Mouse (Mus musculus) limb, embryonic 15.5 days (tissue): ENCODE results near the gene Hand2. TPM values are rescaled to one million over a fixed set of nuclear protein-coding genes. Genes with fewer than 3 reads are reported as not detected.

Source experiments
- ATAC-seq: fragments of 200-750 bp; cut with Nextera tagmentation; 2 replicates; pipeline ENCODE4 v1.8.0; 2017; ENCODE audit warnings: low read depth, moderate TSS enrichment; ENCODE audit not compliant: insufficient number of reproducible peaks, low FRiP score, low TSS enrichment
- H3K27ac ChIP-seq: fragments of 300-500 bp; sonication (generic); 2 replicates; pipeline ENCODE4 v1.5.1; 2015; ENCODE audit warnings: moderate library complexity, mild to moderate bottlenecking, inconsistent platforms
- H3K27me3 ChIP-seq: fragments of 300-500 bp; sonication (generic); 2 replicates; pipeline ENCODE4 v1.6.1; 2015; ENCODE audit warnings: inconsistent platforms
- H3K36me3 ChIP-seq: fragments of 300-500 bp; sonication (generic); 2 replicates; pipeline ENCODE4 v1.6.1; 2015; ENCODE audit warnings: inconsistent platforms
- H3K4me1 ChIP-seq: fragments of 300-500 bp; sonication (generic); 2 replicates; pipeline ENCODE4 v1.6.1; 2015; ENCODE audit warnings: inconsistent platforms
- H3K4me2 ChIP-seq: fragments of 300-500 bp; sonication (generic); 2 replicates; pipeline ENCODE4 v1.6.1; 2015; ENCODE audit warnings: mild to moderate bottlenecking, inconsistent platforms
- H3K4me3 ChIP-seq: fragments of 300-500 bp; sonication (generic); 2 replicates; pipeline ENCODE4 v1.5.1; 2015; ENCODE audit warnings: mild to moderate bottlenecking, inconsistent platforms
- H3K9ac ChIP-seq: fragments of 300-500 bp; sonication (generic); 2 replicates; pipeline ENCODE4 v1.6.1; 2015; ENCODE audit warnings: inconsistent platforms
- H3K9me3 ChIP-seq: fragments of 300-500 bp; sonication (generic); 2 replicates; pipeline ENCODE4 v1.6.1; 2016; ENCODE audit warnings: inconsistent platforms
- WGBS: fragments of 180-500 bp; shearing (Covaris S2); methylation state at CpG from one replicate; pipeline ENCODE4 v1.1.7; 2015; 5-methylcytosine and 5-hydroxymethylcytosine counted together
- polyA plus RNA-seq: library from polyadenylated mRNA; unstranded; fragments of >200 nt; fragmentation: Nextera tagmentation; extraction: Ambion mirVana; gene quantifications from 2 replicates; pipeline ENCODE4 v1.2.1, GENCODE M21; 2015

Gene Hand2
- polyA plus RNA-seq = 5.0 and 6.6 TPM in 2 replicates

GRCm38 (mm10) chr8:57320851-57321743 is at the start of gene Hand2:
TSS of gene Hand2 (plus strand) at chr8:57320983.
- under 1% methylated on average over 62 of the region's 83 CpGs for WGBS
- peak; percentile 77 for ATAC-seq

GRCm38 (mm10) chr8:57273055-57273454 is 47.7 kb upstream of the Hand2 start:
- 69% methylated on average over 3 of the region's 3 CpGs for WGBS
- Histone ChIP-seq H3K4me1 (no peaks in the 10 kb centered on the region), H3K9me3 (no peaks in the 10 kb centered on the region), H3K9ac (no peak overlapping the region), H3K36me3 (no peaks in the 10 kb centered on the region), H3K27ac (no peak overlapping the region), H3K4me2 (no peak overlapping the region), H3K4me3 (no peak overlapping the region), H3K27me3 (no peaks in the 10 kb centered on the region)
- ATAC-seq = no peak

More at GRCm38 (mm10) chr8:57320851-57321743, at the start of gene Hand2:
- Histone ChIP-seq H3K4me2 (peak within 1 kb of the TSS; percentile 69), H3K9ac (peak within 1 kb of the TSS; percentile 84), H3K27ac (peak within 1 kb of the TSS; percentile 90), H3K9me3 (no peaks in the 10 kb centered on the region), H3K4me3 (peak within 1 kb of the TSS; percentile 59), H3K27me3 (peaks cover 57% of the 10 kb centered on the region), H3K36me3 (no peaks in the 10 kb centered on the region), H3K4me1 (peaks cover 18% of the 10 kb centered on the region)

- H3K9me3 ChIP-seq = no peaks in the 10 kb centered on the region
- WGBS = 47% methylated on average over 4 of the region's 4 CpGs
- H3K4me2 ChIP-seq = no peak overlapping the region
- H3K4me1 ChIP-seq = no peaks in the 10 kb centered on the region
- H3K9ac ChIP-seq = no peak overlapping the region
- no peaks in the 10 kb centered on the region for H3K36me3 ChIP-seq
- H3K27me3 ChIP-seq = no peaks in the 10 kb centered on the region
- no peak overlapping the region for H3K4me3 ChIP-seq
- no peak overlapping the region for H3K27ac ChIP-seq
- ATAC-seq = no peak
These were observed 27.3 kb upstream of the Hand2 start for GRCm38 (mm10) chr8:57293441-57293840.

- 0 out of 2 replicates have a peak, but pooled peaks cover 4% of the 10 kb centered on the region for H3K27me3 ChIP-seq
- H3K36me3 ChIP-seq = no peaks in the 10 kb centered on the region
- no peak overlapping the region for H3K9ac ChIP-seq
- no peaks in the 10 kb centered on the region for H3K4me1 ChIP-seq
- ATAC-seq = no peak
- H3K4me3 ChIP-seq = no peak overlapping the region
- WGBS = 57% methylated on average over 1 of the region's 1 CpGs
- H3K9me3 ChIP-seq = no peaks in the 10 kb centered on the region
- H3K4me2 ChIP-seq = no peak overlapping the region
- H3K27ac ChIP-seq = no peak overlapping the region
These were observed 17.3 kb upstream of the Hand2 start for GRCm38 (mm10) chr8:57303513-57303912.

- H3K27me3 ChIP-seq = 0 out of 2 replicates have a peak, but pooled peaks cover 4% of the 10 kb centered on the region
- 64% methylated on average over 11 of the region's 11 CpGs for WGBS
- no peaks in the 10 kb centered on the region for H3K36me3 ChIP-seq
- no peak for ATAC-seq
- H3K4me2 ChIP-seq = no peak overlapping the region
- no peak overlapping the region for H3K27ac ChIP-seq
- no peak overlapping the region for H3K9ac ChIP-seq
- H3K9me3 ChIP-seq = no peaks in the 10 kb centered on the region
- H3K4me3 ChIP-seq = no peak overlapping the region
- no peaks in the 10 kb centered on the region for H3K4me1 ChIP-seq
These were observed 15.8 kb upstream of the Hand2 start for GRCm38 (mm10) chr8:57304944-57305343.

- Histone ChIP-seq H3K4me2 (no peak overlapping the region), H3K9ac (no peak overlapping the region), H3K27me3 (0 out of 2 replicates have a peak, but pooled peaks cover 4% of the 10 kb centered on the region), H3K4me1 (no peaks in the 10 kb centered on the region), H3K9me3 (no peaks in the 10 kb centered on the region), H3K27ac (no peak overlapping the region), H3K36me3 (no peaks in the 10 kb centered on the region), H3K4me3 (no peak overlapping the region)
- 79% methylated on average over 1 of the region's 1 CpGs for WGBS
- ATAC-seq = no peak
These were observed 14.3 kb upstream of the Hand2 start for GRCm38 (mm10) chr8:57306441-57306840.

- 56% methylated on average over 1 of the region's 1 CpGs for WGBS
- Histone ChIP-seq H3K27ac (no peak overlapping the region), H3K4me1 (peaks cover 6% of the 10 kb centered on the region; the same call in 1 of the 2 replicates), H3K27me3 (peaks cover 25% of the 10 kb centered on the region), H3K9ac (no peak overlapping the region), H3K9me3 (no peaks in the 10 kb centered on the region), H3K4me2 (no peak overlapping the region), H3K36me3 (no peaks in the 10 kb centered on the region), H3K4me3 (no peak overlapping the region)
- ATAC-seq = no peak
These were observed 10.8 kb upstream of the Hand2 start for GRCm38 (mm10) chr8:57309844-57310485.

GRCm38 (mm10) chr8:57312031-57312981 is 8.5 kb upstream of the Hand2 start:
- H3K9ac ChIP-seq = peak overlapping the region; percentile 31
- peak overlapping the region; percentile 45 for H3K4me3 ChIP-seq
- under 1% methylated on average over 30 of the region's 30 CpGs for WGBS
- H3K27me3 ChIP-seq = peaks cover 33% of the 10 kb centered on the region
- peak overlapping the region; percentile 79 for H3K27ac ChIP-seq
- ATAC-seq = no peak
- peak overlapping the region; percentile 79 for H3K4me2 ChIP-seq
- H3K9me3 ChIP-seq = no peaks in the 10 kb centered on the region
- H3K36me3 ChIP-seq = no peaks in the 10 kb centered on the region
- H3K4me1 ChIP-seq = peaks cover 6% of the 10 kb centered on the region; the same call in 1 of the 2 replicates

GRCm38 (mm10) chr8:57313583-57313982 is 7.2 kb upstream of the Hand2 start:
- H3K27me3 ChIP-seq = peaks cover 37% of the 10 kb centered on the region
- no peak overlapping the region for H3K4me2 ChIP-seq
- H3K9ac ChIP-seq = no peak overlapping the region
- H3K9me3 ChIP-seq = no peaks in the 10 kb centered on the region
- H3K27ac ChIP-seq = no peak overlapping the region
- WGBS = 37% methylated on average over 10 of the region's 10 CpGs
- H3K4me1 ChIP-seq = peaks cover 6% of the 10 kb centered on the region; the same call in 1 of the 2 replicates
- no peaks in the 10 kb centered on the region for H3K36me3 ChIP-seq
- no peak for ATAC-seq
- H3K4me3 ChIP-seq = no peak overlapping the region

GRCm38 (mm10) chr8:57314216-57314615 is 6.6 kb upstream of the Hand2 start:
- Histone ChIP-seq H3K4me1 (peaks cover 6% of the 10 kb centered on the region; the same call in 1 of the 2 replicates), H3K4me3 (no peak overlapping the region)
- 12% methylated on average over 10 of the region's 10 CpGs for WGBS

GRCm38 (mm10) chr8:57315471-57315870 is 5.3 kb upstream of the Hand2 start:
- Histone ChIP-seq H3K4me2 (no peak overlapping the region), H3K4me1 (peaks cover 6% of the 10 kb centered on the region; the same call in 1 of the 2 replicates), H3K4me3 (no peak overlapping the region), H3K27ac (no peak overlapping the region), H3K9me3 (no peaks in the 10 kb centered on the region), H3K9ac (no peak overlapping the region), H3K36me3 (no peaks in the 10 kb centered on the region), H3K27me3 (peaks cover 49% of the 10 kb centered on the region)
- no peak for ATAC-seq
- WGBS = 14% methylated on average over 3 of the region's 3 CpGs

More at GRCm38 (mm10) chr8:57314216-57314615, 6.6 kb upstream of the Hand2 start:
- peaks cover 42% of the 10 kb centered on the region for H3K27me3 ChIP-seq
- H3K9me3 ChIP-seq = no peaks in the 10 kb centered on the region
- H3K27ac ChIP-seq = no peak overlapping the region
- no peak overlapping the region for H3K9ac ChIP-seq
- 0 out of 2 replicates have a peak overlapping the region, but pooled peaks have one; percentile 26 for H3K4me2 ChIP-seq
- no peak for ATAC-seq
- H3K36me3 ChIP-seq = no peaks in the 10 kb centered on the region
